Mouse (Mus musculus): ENCODE results near the gene Arhgap28. TPM values are rescaled to one million over a fixed set of nuclear protein-coding genes. Genes with fewer than 3 reads are reported as not detected.

Gene Arhgap28
- polyA plus RNA-seq, 1 experiment from 2014 or later: 70.4 TPM

DNA sequence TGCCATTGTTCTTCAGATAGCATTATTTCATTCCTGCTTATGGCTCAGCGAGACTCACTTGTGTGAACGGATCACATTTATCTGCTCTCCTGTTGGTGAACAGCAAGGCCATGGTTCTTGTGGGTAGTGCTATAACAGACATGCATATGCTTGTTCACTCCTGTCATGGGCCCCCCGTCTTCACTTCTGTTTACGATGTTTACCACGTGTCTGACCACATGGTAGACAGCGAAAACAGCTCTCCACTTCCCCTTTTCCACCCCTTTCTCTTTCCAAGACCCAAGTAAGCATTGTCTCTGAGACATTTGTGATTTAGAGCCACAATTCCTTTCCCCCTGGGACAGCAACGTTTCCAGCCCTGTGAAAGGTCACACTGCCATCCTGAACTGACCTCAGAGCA, 20.4 kb upstream of the Arhgap28 start:
- no peak overlapping the region for H3K9ac ChIP-seq
- H3K36me3 ChIP-seq (ENCODE audit: insufficient read depth): no peaks in the 10 kb centered on the region
- no peak for ATAC-seq (ENCODE audit: insufficient read depth)
- no peak overlapping the region for H3K27ac ChIP-seq (ENCODE audit: low read depth)
- no peaks in the 10 kb centered on the region for H3K9me3 ChIP-seq (ENCODE audit: low read depth, low read length)
- H3K4me2 ChIP-seq: no peak overlapping the region
- no peak for DNase-seq
- H3K4me3 ChIP-seq (ENCODE audit: low read depth, low read length): no peak overlapping the region
- no peak for TF ChIP-seq CTCF (IDR thresholded peaks at IDR 0.05; ENCODE audit: low read depth)
- no peaks in the 10 kb centered on the region for H3K27me3 ChIP-seq (ENCODE audit: insufficient read depth, low read length)
- WGBS: 69% methylated on average over 7 of the region's 7 CpGs
- peaks cover 7% of the 10 kb centered on the region; the same call in 1 of the 2 replicates for H3K4me1 ChIP-seq (ENCODE audit: insufficient read depth)

DNA sequence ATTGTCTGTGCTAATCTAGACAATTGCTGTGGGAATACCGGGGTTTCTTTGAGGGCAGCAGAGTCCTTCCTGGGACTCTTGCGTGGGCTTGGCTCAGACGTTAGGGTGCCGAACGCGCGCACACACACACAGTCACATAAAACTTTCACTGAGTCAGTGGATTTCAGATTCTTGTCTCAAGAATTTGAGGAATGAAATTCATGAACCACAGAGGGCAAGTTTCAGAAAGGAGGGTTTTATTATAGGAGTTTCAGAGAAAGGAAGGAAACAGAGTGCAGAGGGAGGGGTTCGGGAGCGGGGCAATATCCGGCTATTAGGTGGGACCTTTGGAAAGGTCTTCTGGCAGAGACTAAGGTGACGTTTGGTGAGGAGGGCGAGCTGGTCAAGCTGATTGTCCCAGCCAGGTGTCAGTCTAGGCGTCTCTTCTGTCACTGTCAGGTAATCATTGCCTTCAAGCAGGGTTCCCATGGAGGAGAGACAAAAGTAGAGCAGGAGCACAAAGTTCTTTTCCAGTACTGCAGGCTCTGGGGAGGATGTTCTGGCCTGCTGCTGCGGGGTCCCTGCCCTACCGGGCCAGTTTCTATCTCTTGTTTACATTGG, 15.6 kb upstream of the Arhgap28 start:
- Histone ChIP-seq H3K4me2 (no peak overlapping the region), H3K4me1 (ENCODE audit: insufficient read depth) (peaks cover 22% of the 10 kb centered on the region; the same call in 1 of the 2 replicates), H3K36me3 (ENCODE audit: insufficient read depth) (no peaks in the 10 kb centered on the region), H3K27me3 (ENCODE audit: insufficient read depth, low read length) (no peaks in the 10 kb centered on the region), H3K4me3 (ENCODE audit: low read depth, low read length) (no peak overlapping the region), H3K9me3 (ENCODE audit: low read depth, low read length) (no peaks in the 10 kb centered on the region), H3K9ac (no peak overlapping the region), H3K27ac (ENCODE audit: low read depth) (no peak overlapping the region)
- ATAC-seq (ENCODE audit: insufficient read depth) (no peak), DNase-seq (no peak)
- TF ChIP-seq CTCF (IDR thresholded peaks at IDR 0.05; ENCODE audit: low read depth): no peak
- 46% methylated on average over 15 of the region's 15 CpGs for WGBS

DNA sequence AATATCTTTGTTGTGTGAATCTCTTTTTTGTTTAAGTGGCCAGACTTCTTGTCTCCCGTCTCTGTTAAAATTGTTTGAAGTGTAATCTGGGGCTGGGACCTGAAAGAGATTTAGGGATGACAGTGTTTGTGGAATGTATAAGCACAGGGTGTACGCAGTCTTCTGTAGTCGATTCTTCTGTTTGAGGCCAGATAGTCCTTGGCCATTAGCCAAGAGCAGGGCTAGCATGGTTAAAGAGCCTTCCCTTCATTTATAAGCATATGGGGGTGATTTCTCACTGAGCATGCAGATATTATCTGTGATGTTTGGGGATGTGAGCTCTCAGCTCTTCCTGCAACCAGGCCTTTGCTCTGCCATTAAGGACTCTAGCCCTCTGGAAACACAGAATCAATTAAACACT, 13.2 kb upstream of the Arhgap28 start:
- peaks cover 22% of the 10 kb centered on the region; the same call in 1 of the 2 replicates for H3K4me1 ChIP-seq (ENCODE audit: insufficient read depth)
- DNase-seq (peak; percentile 82), ATAC-seq (ENCODE audit: insufficient read depth) (peak; percentile 77; the same call in 1 of the 2 replicates)
- no peak for TF ChIP-seq CTCF (IDR thresholded peaks at IDR 0.05; ENCODE audit: low read depth)
- no peaks in the 10 kb centered on the region for H3K9me3 ChIP-seq (ENCODE audit: low read depth, low read length)
- H3K4me2 ChIP-seq: no peak overlapping the region
- H3K4me3 ChIP-seq (ENCODE audit: low read depth, low read length): no peak overlapping the region
- H3K27ac ChIP-seq (ENCODE audit: low read depth): 0 out of 2 replicates have a peak overlapping the region, but pooled peaks have one; percentile 6
- WGBS: 17% methylated on average over 3 of the region's 3 CpGs
- H3K27me3 ChIP-seq (ENCODE audit: insufficient read depth, low read length): no peaks in the 10 kb centered on the region
- H3K9ac ChIP-seq: no peak overlapping the region
- H3K36me3 ChIP-seq (ENCODE audit: insufficient read depth): no peaks in the 10 kb centered on the region

DNA sequence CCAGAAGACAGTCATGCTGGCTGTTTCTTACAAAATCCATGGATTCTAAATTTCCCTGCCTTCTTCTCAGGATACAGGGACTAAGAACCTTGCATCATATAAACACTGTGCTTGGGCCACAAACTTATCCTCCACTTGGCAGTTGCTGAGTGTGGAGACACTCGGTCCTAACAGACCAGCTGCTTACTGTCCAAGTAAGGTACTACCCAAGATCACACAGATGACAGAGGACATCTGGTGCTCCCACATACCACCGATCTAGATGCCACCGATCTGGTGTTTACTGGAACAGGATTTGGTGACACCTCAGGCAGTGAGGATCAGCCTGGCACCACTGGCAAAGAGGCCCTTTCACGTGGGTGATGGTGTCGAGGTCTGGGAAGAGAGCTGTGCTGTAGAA, 7.7 kb upstream of the Arhgap28 start:
- no peak for TF ChIP-seq CTCF (IDR thresholded peaks at IDR 0.05; ENCODE audit: low read depth)
- H3K27ac ChIP-seq (ENCODE audit: low read depth): no peak overlapping the region
- no peak overlapping the region for H3K4me2 ChIP-seq
- no peaks in the 10 kb centered on the region for H3K27me3 ChIP-seq (ENCODE audit: insufficient read depth, low read length)
- DNase-seq: peak; percentile 32
- no peak overlapping the region for H3K4me3 ChIP-seq (ENCODE audit: low read depth, low read length)
- H3K36me3 ChIP-seq (ENCODE audit: insufficient read depth): no peaks in the 10 kb centered on the region
- H3K9ac ChIP-seq: no peak overlapping the region
- no peaks in the 10 kb centered on the region for H3K9me3 ChIP-seq (ENCODE audit: low read depth, low read length)
- ATAC-seq (ENCODE audit: insufficient read depth): no peak
- no peaks in the 10 kb centered on the region for H3K4me1 ChIP-seq (ENCODE audit: insufficient read depth)
- WGBS: 49% methylated on average over 5 of the region's 5 CpGs

DNA sequence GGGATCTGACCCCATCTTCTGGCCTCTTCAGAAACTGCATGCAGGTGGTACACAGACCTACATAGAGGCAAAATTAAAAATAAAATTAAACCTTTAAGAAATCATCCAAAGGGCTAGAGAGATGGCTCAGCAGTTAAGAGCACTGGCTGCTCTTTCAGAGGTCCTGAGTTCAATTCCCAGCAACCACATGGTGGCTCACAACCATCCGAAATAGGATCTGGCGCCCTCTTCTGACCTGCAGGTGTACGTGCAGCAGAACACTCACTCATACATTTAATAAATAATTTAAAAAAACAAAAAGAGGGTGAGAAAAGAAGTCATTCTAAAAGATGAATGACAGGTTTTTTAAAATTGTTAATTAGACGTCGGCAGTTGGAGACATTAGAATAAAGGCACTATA, 6.1 kb upstream of the Arhgap28 start:
- Histone ChIP-seq H3K4me3 (ENCODE audit: low read depth, low read length) (no peak overlapping the region), H3K9me3 (ENCODE audit: low read depth, low read length) (no peaks in the 10 kb centered on the region), H3K36me3 (ENCODE audit: insufficient read depth) (no peaks in the 10 kb centered on the region), H3K9ac (no peak overlapping the region), H3K4me1 (ENCODE audit: insufficient read depth) (peaks cover 5% of the 10 kb centered on the region), H3K27me3 (ENCODE audit: insufficient read depth, low read length) (no peaks in the 10 kb centered on the region), H3K4me2 (no peak overlapping the region), H3K27ac (ENCODE audit: low read depth) (no peak overlapping the region)
- DNase-seq (no peak), ATAC-seq (ENCODE audit: insufficient read depth) (no peak)
- 92% methylated on average over 5 of the region's 5 CpGs for WGBS
- peak; percentile 20; the same call in 1 of the 2 replicates for TF ChIP-seq CTCF (IDR thresholded peaks at IDR 0.05; ENCODE audit: low read depth)

DNA sequence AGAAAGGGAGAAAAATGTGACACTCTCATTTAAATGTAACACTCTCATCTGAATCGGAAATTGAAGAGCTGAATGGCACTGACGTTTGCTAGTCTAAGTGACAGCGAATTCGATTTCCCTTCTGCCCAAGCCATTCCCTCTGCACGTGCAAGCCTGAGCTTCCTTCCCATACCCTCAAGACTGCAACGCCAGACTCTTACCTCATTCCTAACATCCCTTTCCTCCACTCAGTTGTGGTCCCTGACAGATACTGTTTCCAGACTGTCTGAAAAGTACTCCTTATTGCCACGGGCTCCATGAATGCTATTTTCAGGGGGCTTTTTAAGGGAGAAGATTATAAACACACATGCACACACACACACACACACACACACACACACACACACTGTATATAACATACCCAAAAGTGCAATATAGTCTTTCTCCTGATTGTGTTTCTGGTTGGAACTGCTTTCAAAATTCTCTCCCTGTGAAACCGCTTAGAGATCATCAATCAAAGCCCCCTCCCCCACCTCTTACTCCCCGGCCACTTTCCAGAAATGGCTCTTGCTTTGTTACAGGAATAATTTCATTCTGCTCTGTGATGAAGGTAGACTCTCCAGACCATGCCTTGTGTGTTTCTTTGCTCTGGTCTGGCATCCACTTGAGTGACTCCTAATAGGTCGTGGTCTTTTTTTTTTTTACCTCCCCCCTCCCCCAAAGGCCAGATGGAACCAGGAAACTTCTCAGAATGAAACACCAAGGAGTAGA, 836 bp upstream of the Arhgap28 start:
- peak overlapping the region; percentile 70 for H3K4me3 ChIP-seq (ENCODE audit: low read depth, low read length)
- H3K4me1 ChIP-seq (ENCODE audit: insufficient read depth): peaks cover 20% of the 10 kb centered on the region
- H3K9me3 ChIP-seq (ENCODE audit: low read depth, low read length): no peaks in the 10 kb centered on the region
- H3K27ac ChIP-seq (ENCODE audit: low read depth): peak overlapping the region; percentile 97
- no peaks in the 10 kb centered on the region for H3K27me3 ChIP-seq (ENCODE audit: insufficient read depth, low read length)
- DNase-seq (peak; percentile 73), ATAC-seq (ENCODE audit: insufficient read depth) (peak; percentile 64)
- H3K9ac ChIP-seq: peak overlapping the region; percentile 48
- no peak for TF ChIP-seq CTCF (IDR thresholded peaks at IDR 0.05; ENCODE audit: low read depth)
- WGBS: 2% methylated on average over 10 of the region's 10 CpGs
- H3K36me3 ChIP-seq (ENCODE audit: insufficient read depth): no peaks in the 10 kb centered on the region
- peak overlapping the region; percentile 71 for H3K4me2 ChIP-seq
